Mouse (Mus musculus) hindbrain, embryonic 13.5 days (tissue): ENCODE data around the gene Rab11a. TPM values are rescaled to one million over a fixed set of nuclear protein-coding genes. Genes with fewer than 3 reads are reported as not detected.

ENCODE experiments used
- ATAC-seq: fragments of 200-750 bp; cut with Nextera tagmentation; 2 replicates; pipeline ENCODE4 v1.8.0; 2017; ENCODE audit warnings: moderate TSS enrichment; ENCODE audit not compliant: low FRiP score
- H3K27ac ChIP-seq: fragments of 300-500 bp; sonication (generic); 2 replicates; pipeline ENCODE4 v1.5.1; 2015; ENCODE audit warnings: inconsistent platforms, mild to moderate bottlenecking, moderate library complexity
- H3K27me3 ChIP-seq: fragments of 300-500 bp; sonication (generic); 2 replicates; pipeline ENCODE4 v1.6.1; 2015; ENCODE audit warnings: mild to moderate bottlenecking, inconsistent platforms
- H3K36me3 ChIP-seq: fragments of 300-500 bp; sonication (generic); 2 replicates; pipeline ENCODE4 v1.6.1; 2015; ENCODE audit warnings: mild to moderate bottlenecking, inconsistent platforms
- H3K4me1 ChIP-seq: fragments of 300-500 bp; sonication (generic); replicated peaks from 2 replicates; pipeline ENCODE4 v1.6.1; 2015; ENCODE audit warnings: inconsistent platforms
- H3K4me2 ChIP-seq: fragments of 300-500 bp; sonication (generic); 2 replicates; pipeline ENCODE4 v1.6.1; 2015; ENCODE audit warnings: inconsistent platforms, mild to moderate bottlenecking, moderate library complexity
- H3K4me3 ChIP-seq: fragments of 300-500 bp; sonication (generic); 2 replicates; pipeline ENCODE4 v1.5.1; 2015; ENCODE audit warnings: mild to moderate bottlenecking, inconsistent platforms
- H3K9ac ChIP-seq: fragments of 300-500 bp; sonication (generic); 2 replicates; pipeline ENCODE4 v1.6.1; 2015; ENCODE audit warnings: mild to moderate bottlenecking, inconsistent platforms
- H3K9me3 ChIP-seq: fragments of 300-500 bp; sonication (generic); 2 replicates; pipeline ENCODE4 v1.6.1; 2016; ENCODE audit warnings: inconsistent platforms
- WGBS: fragments of 180-500 bp; shearing (Covaris S2); methylation state at CpG from one replicate; pipeline ENCODE4 v1.1.7; 2015; 5-methylcytosine and 5-hydroxymethylcytosine counted together
- polyA plus RNA-seq: library from polyadenylated mRNA; unstranded; fragments of >200 nt; fragmentation: Nextera tagmentation; extraction: Ambion mirVana; gene quantifications from 2 replicates; pipeline ENCODE4 v1.2.1, GENCODE M21; 2015

The Rab11a gene
- polyA plus RNA-seq, 1 experiment from 2014 or later = 422 TPM

- peak overlapping the region; percentile 40; the same call in 1 of the 2 replicates for H3K27ac ChIP-seq
These were observed 33.7 kb upstream of the Rab11a start for GRCm38 (mm10) chr9:64771236-64771635.

GRCm38 (mm10) chr9:64770411-64770849 lies 32.9 kb upstream of the Rab11a start:
- ATAC-seq = no peak
- no peak overlapping the region for H3K4me3 ChIP-seq
- no peaks in the 10 kb centered on the region for H3K27me3 ChIP-seq
- no peak overlapping the region for H3K4me2 ChIP-seq
- H3K4me1 ChIP-seq = peaks cover 22% of the 10 kb centered on the region
- no peaks in the 10 kb centered on the region for H3K36me3 ChIP-seq
- WGBS = 84% methylated on average over 5 of the region's 5 CpGs
- H3K27ac ChIP-seq = peak overlapping the region; percentile 20; the same call in 1 of the 2 replicates
- H3K9ac ChIP-seq = no peak overlapping the region
- no peaks in the 10 kb centered on the region for H3K9me3 ChIP-seq

More at GRCm38 (mm10) chr9:64771236-64771635, 33.7 kb upstream of the Rab11a start:
- H3K9me3 ChIP-seq = no peaks in the 10 kb centered on the region
- no peaks in the 10 kb centered on the region for H3K36me3 ChIP-seq
- 43% methylated on average over 5 of the region's 5 CpGs for WGBS
- H3K4me2 ChIP-seq = no peak overlapping the region
- no peak overlapping the region for H3K9ac ChIP-seq
- peaks cover 23% of the 10 kb centered on the region for H3K4me1 ChIP-seq
- H3K27me3 ChIP-seq = no peaks in the 10 kb centered on the region
- ATAC-seq = no peak
- no peak overlapping the region for H3K4me3 ChIP-seq

GRCm38 (mm10) chr9:64769911-64770310 lies 32.4 kb upstream of the Rab11a start:
- Histone ChIP-seq H3K27ac (no peak overlapping the region), H3K4me1 (peaks cover 17% of the 10 kb centered on the region), H3K9ac (no peak overlapping the region), H3K9me3 (no peaks in the 10 kb centered on the region), H3K27me3 (no peaks in the 10 kb centered on the region), H3K4me2 (no peak overlapping the region), H3K36me3 (no peaks in the 10 kb centered on the region), H3K4me3 (no peak overlapping the region)
- ATAC-seq = no peak
- 90% methylated on average over 6 of the region's 6 CpGs for WGBS

- Histone ChIP-seq H3K4me1 (peaks cover 10% of the 10 kb centered on the region), H3K4me2 (no peak overlapping the region), H3K9ac (no peak overlapping the region), H3K27ac (no peak overlapping the region), H3K4me3 (no peak overlapping the region), H3K9me3 (no peaks in the 10 kb centered on the region), H3K36me3 (no peaks in the 10 kb centered on the region), H3K27me3 (no peaks in the 10 kb centered on the region)
- 49% methylated on average over 9 of the region's 9 CpGs for WGBS
- no peak for ATAC-seq
These were observed 31.6 kb upstream of the Rab11a start for GRCm38 (mm10) chr9:64769066-64769695.

GRCm38 (mm10) chr9:64767796-64768195 lies 30.2 kb upstream of the Rab11a start:
- Histone ChIP-seq H3K9ac (no peak overlapping the region), H3K9me3 (no peaks in the 10 kb centered on the region), H3K27ac (no peak overlapping the region), H3K4me1 (peaks cover 6% of the 10 kb centered on the region), H3K4me3 (no peak overlapping the region), H3K27me3 (no peaks in the 10 kb centered on the region), H3K4me2 (no peak overlapping the region), H3K36me3 (no peaks in the 10 kb centered on the region)
- WGBS = 48% methylated on average over 1 of the region's 1 CpGs
- no peak for ATAC-seq

GRCm38 (mm10) chr9:64766136-64766535 lies 28.6 kb upstream of the Rab11a start:
- no peaks in the 10 kb centered on the region for H3K9me3 ChIP-seq
- H3K27me3 ChIP-seq = no peaks in the 10 kb centered on the region
- no peak for ATAC-seq
- 88% methylated on average over 3 of the region's 3 CpGs for WGBS
- no peak overlapping the region for H3K9ac ChIP-seq
- H3K4me2 ChIP-seq = no peak overlapping the region
- H3K4me1 ChIP-seq = peaks cover 4% of the 10 kb centered on the region
- no peak overlapping the region for H3K27ac ChIP-seq
- H3K36me3 ChIP-seq = no peaks in the 10 kb centered on the region
- H3K4me3 ChIP-seq = no peak overlapping the region

GRCm38 (mm10) chr9:64764824-64765223 lies 27.3 kb upstream of the Rab11a start:
- no peak for ATAC-seq
- Histone ChIP-seq H3K9me3 (no peaks in the 10 kb centered on the region), H3K36me3 (no peaks in the 10 kb centered on the region), H3K4me3 (no peak overlapping the region), H3K4me2 (no peak overlapping the region), H3K27ac (no peak overlapping the region), H3K9ac (no peak overlapping the region), H3K27me3 (no peaks in the 10 kb centered on the region), H3K4me1 (no peaks in the 10 kb centered on the region)
- 99% methylated on average over 2 of the region's 2 CpGs for WGBS

- ATAC-seq = no peak
- Histone ChIP-seq H3K4me3 (no peak overlapping the region), H3K4me1 (no peaks in the 10 kb centered on the region), H3K36me3 (no peaks in the 10 kb centered on the region), H3K27me3 (no peaks in the 10 kb centered on the region), H3K9ac (no peak overlapping the region), H3K9me3 (no peaks in the 10 kb centered on the region), H3K4me2 (no peak overlapping the region), H3K27ac (no peak overlapping the region)
- 59% methylated on average over 14 of the region's 14 CpGs for WGBS
These were observed 20.5 kb upstream of the Rab11a start for GRCm38 (mm10) chr9:64758052-64758451.

GRCm38 (mm10) chr9:64752575-64752974 lies 15.0 kb upstream of the Rab11a start:
- 95% methylated on average over 5 of the region's 5 CpGs for WGBS
- no peak overlapping the region for H3K4me3 ChIP-seq
- no peaks in the 10 kb centered on the region for H3K9me3 ChIP-seq
- no peak overlapping the region for H3K9ac ChIP-seq
- no peak for ATAC-seq
- H3K27me3 ChIP-seq = no peaks in the 10 kb centered on the region
- no peaks in the 10 kb centered on the region for H3K4me1 ChIP-seq
- H3K36me3 ChIP-seq = no peaks in the 10 kb centered on the region
- no peak overlapping the region for H3K4me2 ChIP-seq
- H3K27ac ChIP-seq = no peak overlapping the region

- no peak overlapping the region for H3K4me2 ChIP-seq
These were observed 11.8 kb upstream of the Rab11a start for GRCm38 (mm10) chr9:64749314-64749713.

GRCm38 (mm10) chr9:64747735-64748134 lies 10.2 kb upstream of the Rab11a start:
- no peaks in the 10 kb centered on the region for H3K9me3 ChIP-seq
- H3K4me3 ChIP-seq = no peak overlapping the region
- H3K27ac ChIP-seq = no peak overlapping the region
- 85% methylated on average over 4 of the region's 4 CpGs for WGBS
- no peak overlapping the region for H3K9ac ChIP-seq
- H3K36me3 ChIP-seq = no peaks in the 10 kb centered on the region
- no peaks in the 10 kb centered on the region for H3K4me1 ChIP-seq
- H3K27me3 ChIP-seq = no peaks in the 10 kb centered on the region
- H3K4me2 ChIP-seq = no peak overlapping the region
- ATAC-seq = no peak

More at GRCm38 (mm10) chr9:64749314-64749713, 11.8 kb upstream of the Rab11a start:
- Histone ChIP-seq H3K27ac (no peak overlapping the region), H3K9ac (no peak overlapping the region), H3K9me3 (no peaks in the 10 kb centered on the region), H3K27me3 (no peaks in the 10 kb centered on the region), H3K36me3 (no peaks in the 10 kb centered on the region), H3K4me3 (no peak overlapping the region), H3K4me1 (no peaks in the 10 kb centered on the region)
- WGBS = 84% methylated on average over 6 of the region's 6 CpGs
- ATAC-seq = no peak

GRCm38 (mm10) chr9:64742453-64742852 lies 4.9 kb upstream of the Rab11a start:
- no peaks in the 10 kb centered on the region for H3K36me3 ChIP-seq
- no peaks in the 10 kb centered on the region for H3K9me3 ChIP-seq
- 89% methylated on average over 1 of the region's 1 CpGs for WGBS
- H3K9ac ChIP-seq = no peak overlapping the region
- no peak overlapping the region for H3K4me3 ChIP-seq
- ATAC-seq = no peak
- H3K4me1 ChIP-seq = no peaks in the 10 kb centered on the region
- no peak overlapping the region for H3K27ac ChIP-seq
- H3K4me2 ChIP-seq = no peak overlapping the region
- no peaks in the 10 kb centered on the region for H3K27me3 ChIP-seq

- no peaks in the 10 kb centered on the region for H3K9me3 ChIP-seq
- no peak overlapping the region for H3K4me2 ChIP-seq
- H3K36me3 ChIP-seq = no peaks in the 10 kb centered on the region
- H3K9ac ChIP-seq = no peak overlapping the region
- H3K27me3 ChIP-seq = no peaks in the 10 kb centered on the region
- no peak overlapping the region for H3K27ac ChIP-seq
- 89% methylated on average over 2 of the region's 2 CpGs for WGBS
- no peak for ATAC-seq
- H3K4me1 ChIP-seq = peaks cover 14% of the 10 kb centered on the region
- H3K4me3 ChIP-seq = no peak overlapping the region
These were observed 1.4 kb upstream of the Rab11a start for GRCm38 (mm10) chr9:64739001-64739400.
